8 mouse cellular contexts compared by ENCODE assay signal in the genomic region with DNA sequence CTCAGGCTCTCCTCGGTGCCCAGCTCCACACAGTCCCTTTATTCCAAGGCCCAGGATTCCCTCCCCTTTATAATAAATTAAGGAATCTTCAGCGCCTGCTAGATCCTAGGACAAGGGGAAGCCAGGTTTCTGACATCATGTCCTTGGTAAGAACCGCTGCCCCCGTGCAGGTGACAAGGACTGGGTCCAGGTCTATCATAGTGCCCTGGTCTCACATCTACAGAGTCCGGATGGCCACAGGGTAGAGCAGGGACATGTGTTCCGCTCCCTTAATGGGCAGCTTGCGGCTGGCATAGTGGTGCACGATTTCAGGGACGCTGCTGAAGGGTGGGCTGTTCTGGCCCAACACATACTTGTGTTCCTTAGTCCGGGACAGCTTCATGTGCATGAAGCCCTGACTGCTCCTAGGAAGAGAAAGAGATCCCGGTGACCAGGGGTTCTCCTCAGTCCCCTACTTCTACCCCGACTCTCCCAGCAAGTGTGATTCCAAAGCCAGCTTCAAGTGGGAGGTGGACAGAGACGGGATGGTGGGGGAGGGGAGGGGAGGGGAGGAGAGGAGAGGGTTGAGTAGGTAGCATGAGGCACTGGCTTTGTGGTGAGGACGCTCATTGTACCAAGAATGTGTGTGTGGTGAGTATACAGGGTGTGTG. TPM values are rescaled to one million over a fixed set of nuclear protein-coding genes. Genes with fewer than 3 reads are reported as not detected.
DNase-seq lines count a peak whose midpoint lies in the region; ATAC-seq and TF ChIP-seq lines count a peak whose summit lies in the region.

No protein-coding gene starts in this region.

- TF ChIP-seq EP300 in lung, postnatal 0 days (IDR thresholded peaks at IDR 0.05): no peak

- 11% methylated on average over 14 of the region's 14 CpGs for WGBS in lung, postnatal 0 days
- WGBS in embryonic facial prominence, embryonic 12.5 days: 8% methylated on average over 14 of the region's 14 CpGs
- WGBS in intestine, embryonic 15.5 days: 16% methylated on average over 14 of the region's 14 CpGs
- 8% methylated on average over 14 of the region's 14 CpGs for WGBS in midbrain, embryonic 12.5 days

- H3K4me3 ChIP-seq in lung, postnatal 0 days (ENCODE audit: low read depth, low read length): peak overlapping the region; percentile 72
- H3K4me3 ChIP-seq in embryonic facial prominence, embryonic 12.5 days: peak overlapping the region; percentile 45
- H3K4me3 ChIP-seq in intestine, embryonic 15.5 days (replicated peaks): peak overlapping the region; percentile 70
- peak overlapping the region; percentile 53 for H3K4me3 ChIP-seq in midbrain, embryonic 12.5 days

- H3K27me3 ChIP-seq in lung, postnatal 0 days (replicated peaks; ENCODE audit: insufficient read depth, low read length): no peaks in the 10 kb centered on the region
- H3K27me3 ChIP-seq in embryonic facial prominence, embryonic 12.5 days: no peaks in the 10 kb centered on the region
- H3K27me3 ChIP-seq in intestine, embryonic 15.5 days (replicated peaks): no peaks in the 10 kb centered on the region
- H3K27me3 ChIP-seq in midbrain, embryonic 12.5 days: no peaks in the 10 kb centered on the region

- H3K9ac ChIP-seq in lung, postnatal 0 days (replicated peaks; ENCODE audit: low read depth): peak overlapping the region; percentile 50
- peak overlapping the region; percentile 81 for H3K9ac ChIP-seq in embryonic facial prominence, embryonic 12.5 days
- H3K9ac ChIP-seq in intestine, embryonic 15.5 days: peak overlapping the region; percentile 82
- peak overlapping the region; percentile 85 for H3K9ac ChIP-seq in midbrain, embryonic 12.5 days (replicated peaks)

- H3K4me2 ChIP-seq in lung, postnatal 0 days (replicated peaks; ENCODE audit: low read depth, low read length): peak overlapping the region; percentile 84
- H3K4me2 ChIP-seq in embryonic facial prominence, embryonic 12.5 days (replicated peaks): peak overlapping the region; percentile 54
- H3K4me2 ChIP-seq in intestine, embryonic 15.5 days (replicated peaks): peak overlapping the region; percentile 87
- H3K4me2 ChIP-seq in midbrain, embryonic 12.5 days (replicated peaks): peak overlapping the region; percentile 60

- H3K9me3 ChIP-seq in lung, postnatal 0 days (ENCODE audit: low read length): no peaks in the 10 kb centered on the region
- H3K9me3 ChIP-seq in embryonic facial prominence, embryonic 12.5 days: no peaks in the 10 kb centered on the region
- H3K9me3 ChIP-seq in intestine, embryonic 15.5 days: no peaks in the 10 kb centered on the region
- no peaks in the 10 kb centered on the region for H3K9me3 ChIP-seq in midbrain, embryonic 12.5 days

- H3K36me3 ChIP-seq in lung, postnatal 0 days (ENCODE audit: insufficient read depth, low read length): no peaks in the 10 kb centered on the region
- peaks cover 12% of the 10 kb centered on the region; the same call in 1 of the 2 replicates for H3K36me3 ChIP-seq in embryonic facial prominence, embryonic 12.5 days
- peaks cover 4% of the 10 kb centered on the region for H3K36me3 ChIP-seq in intestine, embryonic 15.5 days
- H3K36me3 ChIP-seq in midbrain, embryonic 12.5 days: peaks cover 14% of the 10 kb centered on the region

- no peak for TF ChIP-seq CTCF in lung, postnatal 0 days (IDR thresholded peaks at IDR 0.05)

- ATAC-seq in lung, postnatal 0 days: peak; percentile 13; the same call in 1 of the 2 replicates
- peak; percentile 63 for ATAC-seq in embryonic facial prominence, embryonic 12.5 days (ENCODE audit: insufficient number of reproducible peaks, insufficient read depth, low FRiP score, low TSS enrichment)
- peak; percentile 59 for ATAC-seq in intestine, embryonic 15.5 days
- peak; percentile 67 for ATAC-seq in midbrain, embryonic 12.5 days (ENCODE audit: low FRiP score, low read depth)

- peak; percentile 38 for DNase-seq in adrenal gland, postnatal 10 days
- no peak for DNase-seq in adrenal gland, adult (ENCODE audit: inconsistent age in 2 of 2, low spot score in 1 of 2)
- DNase-seq in lung, postnatal 0 days (ENCODE audit: low spot score): no peak
- DNase-seq in lung, postnatal 14 days: no peak
- DNase-seq in adrenal gland, postnatal 4 days (ENCODE audit: low spot score in 2 of 2): no peak

- peak overlapping the region; percentile 87 for H3K27ac ChIP-seq in lung, postnatal 0 days (ENCODE audit: low read length)
- peak overlapping the region; percentile 96 for H3K27ac ChIP-seq in embryonic facial prominence, embryonic 12.5 days
- peak overlapping the region; percentile 98 for H3K27ac ChIP-seq in intestine, embryonic 15.5 days
- peak overlapping the region; percentile 99 for H3K27ac ChIP-seq in midbrain, embryonic 12.5 days (replicated peaks)

- H3K4me1 ChIP-seq in lung, postnatal 0 days (ENCODE audit: insufficient read depth, low read depth, low read length): peaks cover 6% of the 10 kb centered on the region; the same call in 1 of the 2 replicates
- peaks cover 15% of the 10 kb centered on the region for H3K4me1 ChIP-seq in embryonic facial prominence, embryonic 12.5 days
- H3K4me1 ChIP-seq in intestine, embryonic 15.5 days (replicated peaks): peaks cover 19% of the 10 kb centered on the region
- peaks cover 50% of the 10 kb centered on the region for H3K4me1 ChIP-seq in midbrain, embryonic 12.5 days

RNA-seq across cellular contexts. Expression of gene Shf, which starts 19.7 kb away (rescaled TPM):
- total RNA-seq in adrenal gland, postnatal 10 days (2021): 10 to 100 TPM; 16.7 to 23.7 TPM
- polyA plus RNA-seq in lung, postnatal 0 days (2015; fragmentation: Nextera tagmentation; extraction: Ambion mirVana): 1.8 and 2.5 TPM in 2 replicates
- polyA plus RNA-seq in embryonic facial prominence, embryonic 12.5 days (2016; fragmentation: Nextera tagmentation; extraction: Ambion mirVana): 6.5 and 6.9 TPM in 2 replicates
- 2.7 and 3.6 TPM in 2 replicates for polyA plus RNA-seq in intestine, embryonic 15.5 days (2015; fragmentation: Nextera tagmentation; extraction: Ambion mirVana)
- 9.2 TPM in 2 replicates for polyA plus RNA-seq in midbrain, embryonic 12.5 days (2016; fragmentation: Nextera tagmentation; extraction: Ambion mirVana)
- 10 to 100 TPM; 30.5 to 32.7 TPM for total RNA-seq in adrenal gland, postnatal 4 days (2021)

RNA-seq across cellular contexts. Expression of gene Duox1, which starts 33.8 kb away (rescaled TPM):
- total RNA-seq in adrenal gland, postnatal 10 days (2021): not detected
- 0.06 and 0.15 TPM in 2 replicates for polyA plus RNA-seq in lung, postnatal 0 days (2015; fragmentation: Nextera tagmentation; extraction: Ambion mirVana)
- polyA plus RNA-seq in embryonic facial prominence, embryonic 12.5 days (2016; fragmentation: Nextera tagmentation; extraction: Ambion mirVana): 0.24 and 0.32 TPM in 2 replicates
- 0.03 and 0.08 TPM in 2 replicates for polyA plus RNA-seq in intestine, embryonic 15.5 days (2015; fragmentation: Nextera tagmentation; extraction: Ambion mirVana)
- 0.12 and 0.18 TPM in 2 replicates for polyA plus RNA-seq in midbrain, embryonic 12.5 days (2016; fragmentation: Nextera tagmentation; extraction: Ambion mirVana)
- under 1 TPM in 1 of 2 experiments, not detected in 1; 0.06 TPM for total RNA-seq in adrenal gland, postnatal 4 days (2021)

RNA-seq across cellular contexts. Expression of gene Duoxa1, which starts 35.7 kb away (rescaled TPM):
- under 1 TPM in 1 of 2 experiments, not detected in 1; 0.33 TPM for total RNA-seq in adrenal gland, postnatal 10 days (2021)
- polyA plus RNA-seq in lung, postnatal 0 days (2015; fragmentation: Nextera tagmentation; extraction: Ambion mirVana): 0.21 TPM in 1 of 2 replicates, not detected in the other
- polyA plus RNA-seq in embryonic facial prominence, embryonic 12.5 days (2016; fragmentation: Nextera tagmentation; extraction: Ambion mirVana): 0.55 and 0.70 TPM in 2 replicates
- polyA plus RNA-seq in intestine, embryonic 15.5 days (2015; fragmentation: Nextera tagmentation; extraction: Ambion mirVana): not detected in 2 replicates
- 0.43 and 0.64 TPM in 2 replicates for polyA plus RNA-seq in midbrain, embryonic 12.5 days (2016; fragmentation: Nextera tagmentation; extraction: Ambion mirVana)
- under 1 TPM in 1 of 2 experiments, not detected in 1; 0.25 TPM for total RNA-seq in adrenal gland, postnatal 4 days (2021)

RNA-seq across cellular contexts. Expression of gene Duoxa2, which starts 50.6 kb away (rescaled TPM):
- not detected for total RNA-seq in adrenal gland, postnatal 10 days (2021)
- polyA plus RNA-seq in lung, postnatal 0 days (2015; fragmentation: Nextera tagmentation; extraction: Ambion mirVana): 0.07 TPM in 1 of 2 replicates, not detected in the other
- polyA plus RNA-seq in embryonic facial prominence, embryonic 12.5 days (2016; fragmentation: Nextera tagmentation; extraction: Ambion mirVana): not detected in 2 replicates
- 0.14 and 0.25 TPM in 2 replicates for polyA plus RNA-seq in intestine, embryonic 15.5 days (2015; fragmentation: Nextera tagmentation; extraction: Ambion mirVana)
- not detected in 2 replicates for polyA plus RNA-seq in midbrain, embryonic 12.5 days (2016; fragmentation: Nextera tagmentation; extraction: Ambion mirVana)
- total RNA-seq in adrenal gland, postnatal 4 days (2021): under 1 TPM in 1 of 2 experiments, not detected in 1; 0.20 TPM

RNA-seq across cellular contexts. Expression of gene Duox2, which starts 51.0 kb away (rescaled TPM):
- total RNA-seq in adrenal gland, postnatal 10 days (2021): under 1 TPM; 0.15 to 0.33 TPM
- polyA plus RNA-seq in lung, postnatal 0 days (2015; fragmentation: Nextera tagmentation; extraction: Ambion mirVana): 0.02 and 0.04 TPM in 2 replicates
- 0.05 and 0.08 TPM in 2 replicates for polyA plus RNA-seq in embryonic facial prominence, embryonic 12.5 days (2016; fragmentation: Nextera tagmentation; extraction: Ambion mirVana)
- polyA plus RNA-seq in intestine, embryonic 15.5 days (2015; fragmentation: Nextera tagmentation; extraction: Ambion mirVana): 0.08 TPM in 1 of 2 replicates, not detected in the other
- not detected in 2 replicates for polyA plus RNA-seq in midbrain, embryonic 12.5 days (2016; fragmentation: Nextera tagmentation; extraction: Ambion mirVana)
- total RNA-seq in adrenal gland, postnatal 4 days (2021): under 1 TPM; 0.08 to 0.17 TPM

Comparison
In these comparisons a context has a peak if more than half of its experiments do, and no peak if none do; other contexts are left out.
1. ATAC-seq: peak in every context shown above with its lines; median percentile 67 in midbrain, embryonic 12.5 days; 63 in embryonic facial prominence, embryonic 12.5 days; 59 in intestine, embryonic 15.5 days; 13 in lung, postnatal 0 days.